Mouse (Mus musculus) intestine, embryonic 16.5 days (tissue): ENCODE measurements at regions not wholly inside any gene's neighbourhood (a gene's known extent, or its start where the extent isn't known, plus 50 kb on each side); places are given as distances from the start of the nearest gene placed in this dataset.
A peak's percentile ranks its signal among the peaks of the same experiment; 100 is the strongest.

ENCODE experiments used
- ATAC-seq: fragments of 200-750 bp; cut with Nextera tagmentation; 2 replicates; pipeline ENCODE4 v1.8.0; 2017; ENCODE audit warnings: moderate TSS enrichment, moderate library complexity
- H3K27ac ChIP-seq: fragments of 300-500 bp; sonication (generic); 2 replicates; pipeline ENCODE4 v1.5.1; 2014; ENCODE audit warnings: mild to moderate bottlenecking, low read length
- H3K27me3 ChIP-seq: fragments of 300-500 bp; sonication (generic); replicated peaks from 2 replicates; pipeline ENCODE4 v1.6.1; 2014; ENCODE audit warnings: low read length, control low read depth, mixed read lengths; ENCODE audit not compliant: control insufficient read depth, insufficient read depth
- H3K36me3 ChIP-seq: fragments of 300-500 bp; sonication (generic); 2 replicates; pipeline ENCODE4 v1.6.1; 2014; ENCODE audit warnings: low read length, control low read depth; ENCODE audit not compliant: control insufficient read depth, insufficient read depth
- H3K4me1 ChIP-seq: fragments of 300-500 bp; sonication (generic); 2 replicates; pipeline ENCODE4 v1.6.1; 2014; ENCODE audit warnings: low read length, control low read depth, mixed read lengths; ENCODE audit not compliant: control insufficient read depth, insufficient read depth
- H3K4me2 ChIP-seq: fragments of 300-500 bp; sonication (generic); 2 replicates; pipeline ENCODE4 v1.6.1; 2014; ENCODE audit warnings: low read depth, low read length, control low read depth
- H3K4me3 ChIP-seq: fragments of 300-500 bp; sonication (generic); 2 replicates; pipeline ENCODE4 v1.5.1; 2014; ENCODE audit warnings: mild to moderate bottlenecking, low read length
- H3K9ac ChIP-seq: fragments of 300-500 bp; sonication (generic); 2 replicates; pipeline ENCODE4 v1.6.1; 2014; ENCODE audit warnings: low read depth, low read length
- H3K9me3 ChIP-seq: fragments of 300-500 bp; sonication (generic); 2 replicates; pipeline ENCODE4 v1.6.1; 2016; ENCODE audit warnings: low read length, control low read depth; ENCODE audit not compliant: control insufficient read depth
- WGBS: fragments of 180-500 bp; shearing (Covaris S2); extraction: QIAGEN DNeasy Blood & Tissue Kit; methylation state at CpG from one replicate; pipeline ENCODE4 v1.1.7; 2014; 5-methylcytosine and 5-hydroxymethylcytosine counted together

DNA sequence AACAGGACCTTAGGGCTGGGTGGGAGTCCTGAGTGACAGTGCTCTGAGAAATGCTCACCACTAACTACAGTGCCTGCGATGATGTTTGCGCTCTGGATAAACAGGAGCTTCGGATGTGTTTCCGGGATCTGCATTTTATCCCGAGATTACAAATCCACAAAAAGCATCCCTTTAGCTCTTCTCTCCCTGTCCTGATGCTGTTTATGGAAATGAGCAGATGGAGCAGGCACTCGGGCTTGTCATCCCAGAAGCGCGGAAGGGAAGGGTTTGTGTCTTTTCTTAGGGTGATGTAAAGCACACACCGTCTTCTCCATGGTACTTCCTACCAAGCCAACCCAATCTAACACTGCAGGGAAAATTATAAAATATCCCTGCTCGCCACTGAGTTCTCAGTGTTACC lies 126.9 kb upstream of the Noct start:
- WGBS, result 56% methylated on average over 10 of the region's 10 CpGs
- no peaks in the 10 kb centered on the region for H3K4me1 ChIP-seq
- ATAC-seq, result no peak
- no peaks in the 10 kb centered on the region for H3K27me3 ChIP-seq
- no peak overlapping the region for H3K9ac ChIP-seq
- H3K36me3 ChIP-seq, result no peaks in the 10 kb centered on the region
- no peak overlapping the region for H3K4me2 ChIP-seq
- H3K9me3 ChIP-seq, result no peaks in the 10 kb centered on the region
- H3K4me3 ChIP-seq, result no peak overlapping the region
- no peak overlapping the region for H3K27ac ChIP-seq

GRCm38 (mm10) chr3:51099966-51100365 lies 124.3 kb upstream of the Noct start:
- Histone ChIP-seq H3K36me3 (no peaks in the 10 kb centered on the region), H3K4me1 (no peaks in the 10 kb centered on the region), H3K4me3 (no peak overlapping the region), H3K4me2 (no peak overlapping the region), H3K9me3 (no peaks in the 10 kb centered on the region), H3K9ac (no peak overlapping the region), H3K27ac (no peak overlapping the region), H3K27me3 (no peaks in the 10 kb centered on the region)
- 61% methylated on average over 7 of the region's 7 CpGs for WGBS
- no peak for ATAC-seq

GRCm38 (mm10) chr3:51108639-51109202 lies 115.5 kb upstream of the Noct start:
- H3K4me2 ChIP-seq, result no peak overlapping the region
- H3K4me1 ChIP-seq, result no peaks in the 10 kb centered on the region
- no peak overlapping the region for H3K9ac ChIP-seq
- H3K9me3 ChIP-seq, result no peaks in the 10 kb centered on the region
- H3K36me3 ChIP-seq, result no peaks in the 10 kb centered on the region
- 62% methylated on average over 12 of the region's 12 CpGs for WGBS
- no peak overlapping the region for H3K27ac ChIP-seq
- H3K27me3 ChIP-seq, result no peaks in the 10 kb centered on the region
- ATAC-seq, result no peak
- no peak overlapping the region for H3K4me3 ChIP-seq

DNA sequence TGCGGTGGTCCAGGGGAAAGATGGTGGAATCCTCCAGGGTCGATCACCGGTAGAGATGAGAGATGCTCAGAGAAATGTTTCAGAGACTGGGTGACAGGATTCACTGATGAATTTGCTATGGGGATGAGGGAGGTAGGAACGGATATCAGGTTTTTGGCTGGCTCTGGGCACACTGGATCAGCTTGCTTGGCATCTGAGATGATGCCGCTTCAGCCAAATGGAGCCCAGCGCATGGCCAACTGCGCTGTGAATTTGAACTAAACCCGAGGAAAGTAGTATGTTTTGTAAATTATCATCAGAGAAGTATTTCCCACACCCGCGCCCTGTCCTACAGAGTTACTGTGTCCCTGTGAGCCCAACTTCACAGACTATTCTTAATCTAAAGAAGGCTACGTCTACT lies 113.0 kb upstream of the Noct start:
- no peaks in the 10 kb centered on the region for H3K27me3 ChIP-seq
- H3K4me2 ChIP-seq, result no peak overlapping the region
- H3K27ac ChIP-seq, result no peak overlapping the region
- no peak overlapping the region for H3K4me3 ChIP-seq
- H3K9ac ChIP-seq, result no peak overlapping the region
- WGBS, result 92% methylated on average over 11 of the region's 11 CpGs
- no peaks in the 10 kb centered on the region for H3K9me3 ChIP-seq
- H3K36me3 ChIP-seq, result no peaks in the 10 kb centered on the region
- ATAC-seq, result no peak
- H3K4me1 ChIP-seq, result no peaks in the 10 kb centered on the region

- H3K9me3 ChIP-seq, result no peaks in the 10 kb centered on the region
- WGBS, result 85% methylated on average over 3 of the region's 3 CpGs
- H3K4me2 ChIP-seq, result no peak overlapping the region
- no peak for ATAC-seq
- H3K36me3 ChIP-seq, result no peaks in the 10 kb centered on the region
- no peak overlapping the region for H3K9ac ChIP-seq
- H3K27ac ChIP-seq, result no peak overlapping the region
- no peak overlapping the region for H3K4me3 ChIP-seq
- H3K27me3 ChIP-seq, result no peaks in the 10 kb centered on the region
- no peaks in the 10 kb centered on the region for H3K4me1 ChIP-seq
Observed at GRCm38 (mm10) chr3:51112351-51112750, 111.9 kb upstream of the Noct start.

DNA sequence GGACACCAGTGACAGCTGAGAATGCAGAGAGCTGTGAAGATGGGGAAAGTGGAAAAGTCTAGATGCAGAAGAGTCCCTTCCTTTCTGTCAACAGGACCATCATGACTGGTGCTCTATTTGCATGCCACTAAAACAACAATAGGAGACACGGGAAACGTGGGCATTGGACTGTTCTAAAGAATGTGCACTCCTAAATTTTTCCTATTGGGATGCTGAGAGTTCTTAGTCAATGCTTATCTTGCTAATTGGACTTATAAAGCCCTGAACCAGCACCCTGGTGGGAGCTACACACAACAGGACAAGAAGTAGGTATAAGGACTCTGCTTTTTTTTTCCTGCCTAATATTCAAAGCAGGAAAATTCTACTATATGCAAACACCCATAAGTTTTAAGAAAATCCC lies 108.3 kb upstream of the Noct start:
- H3K27me3 ChIP-seq, result no peaks in the 10 kb centered on the region
- no peaks in the 10 kb centered on the region for H3K9me3 ChIP-seq
- H3K4me2 ChIP-seq, result no peak overlapping the region
- WGBS, result 73% methylated on average over 2 of the region's 2 CpGs
- no peak for ATAC-seq
- no peak overlapping the region for H3K9ac ChIP-seq
- H3K4me1 ChIP-seq, result no peaks in the 10 kb centered on the region
- no peak overlapping the region for H3K27ac ChIP-seq
- H3K4me3 ChIP-seq, result no peak overlapping the region
- no peaks in the 10 kb centered on the region for H3K36me3 ChIP-seq

DNA sequence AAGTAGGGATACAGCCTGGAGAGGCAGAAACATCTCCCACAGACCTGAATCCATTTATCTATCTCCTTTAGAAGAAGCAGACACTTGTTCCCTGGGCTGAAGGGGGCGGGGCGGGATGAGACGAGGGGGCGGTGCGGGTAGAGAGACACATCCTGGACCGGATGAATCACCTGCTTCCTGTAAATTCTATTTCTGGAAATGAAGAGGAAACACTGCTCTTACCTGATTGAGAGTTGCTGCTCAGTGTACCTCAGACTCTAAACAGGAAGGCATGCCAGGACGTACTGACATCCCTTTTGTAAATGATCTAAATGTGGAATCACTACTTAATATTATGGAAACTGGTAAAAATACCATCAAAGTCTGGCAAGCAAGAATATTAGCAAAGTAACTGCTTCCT lies 105.5 kb upstream of the Noct start:
- Histone ChIP-seq H3K4me2 (no peak overlapping the region), H3K27ac (no peak overlapping the region), H3K9me3 (no peaks in the 10 kb centered on the region), H3K36me3 (no peaks in the 10 kb centered on the region), H3K4me3 (no peak overlapping the region), H3K27me3 (no peaks in the 10 kb centered on the region), H3K4me1 (no peaks in the 10 kb centered on the region), H3K9ac (no peak overlapping the region)
- 73% methylated on average over 7 of the region's 7 CpGs for WGBS
- ATAC-seq, result no peak

DNA sequence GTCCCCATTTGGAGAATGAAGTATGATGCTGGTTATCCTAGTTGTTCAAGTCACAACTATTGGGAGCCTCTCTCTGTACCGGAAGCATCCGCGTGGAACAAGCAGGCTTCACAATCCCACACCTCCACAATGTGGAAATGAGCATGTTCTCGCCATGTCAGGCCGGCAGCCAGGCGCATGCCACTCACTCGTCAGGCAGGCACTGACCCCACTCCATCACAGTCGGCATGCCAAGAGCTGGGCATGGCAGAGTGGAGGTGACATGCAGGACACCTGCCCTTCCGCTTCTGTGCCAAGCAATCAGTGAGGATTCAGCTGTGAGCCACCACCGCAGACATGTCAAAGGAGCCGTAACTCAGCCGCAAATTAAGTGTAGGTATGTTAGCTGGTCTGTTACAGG lies 103.7 kb upstream of the Noct start:
- H3K36me3 ChIP-seq, result no peaks in the 10 kb centered on the region
- no peak for ATAC-seq
- H3K4me2 ChIP-seq, result no peak overlapping the region
- no peaks in the 10 kb centered on the region for H3K27me3 ChIP-seq
- no peaks in the 10 kb centered on the region for H3K9me3 ChIP-seq
- no peak overlapping the region for H3K9ac ChIP-seq
- no peak overlapping the region for H3K27ac ChIP-seq
- H3K4me1 ChIP-seq, result no peaks in the 10 kb centered on the region
- WGBS, result 92% methylated on average over 12 of the region's 12 CpGs
- no peak overlapping the region for H3K4me3 ChIP-seq

GRCm38 (mm10) chr3:51121703-51122540 lies 102.3 kb upstream of the Noct start:
- WGBS, result 25% methylated on average over 9 of the region's 9 CpGs
- no peaks in the 10 kb centered on the region for H3K4me1 ChIP-seq
- ATAC-seq, result 0 out of 2 replicates have a peak, but pooled peaks have one; percentile 52

More at GRCm38 (mm10) chr3:51121703-51122540, 102.3 kb upstream of the Noct start:
- H3K27ac ChIP-seq, result no peak overlapping the region
- H3K36me3 ChIP-seq, result no peaks in the 10 kb centered on the region
- H3K9me3 ChIP-seq, result no peaks in the 10 kb centered on the region
- no peaks in the 10 kb centered on the region for H3K27me3 ChIP-seq
- H3K4me2 ChIP-seq, result no peak overlapping the region
- H3K4me3 ChIP-seq, result no peak overlapping the region
- H3K9ac ChIP-seq, result no peak overlapping the region
